Comparison of ENCODE assay signal across 8 mouse cellular contexts in genomic region chr10:80700732-80701131, GRCm38 (mm10). TPM values are rescaled to one million over a fixed set of nuclear protein-coding genes. Genes with fewer than 3 reads are reported as not detected.
DNase-seq lines count a peak whose midpoint lies in the region; ATAC-seq and TF ChIP-seq lines count a peak whose summit lies in the region.

No protein-coding gene starts in this region.

- no peak overlapping the region for H3K27ac ChIP-seq in heart, postnatal 0 days (ENCODE audit: low read depth)
- no peak overlapping the region for H3K27ac ChIP-seq in hindbrain, embryonic 15.5 days (replicated peaks)
- H3K27ac ChIP-seq in midbrain, postnatal 0 days (ENCODE audit: low read depth, low read length), result no peak overlapping the region

- 0 out of 2 replicates have a peak overlapping the region, but pooled peaks have one; percentile 43 for H3K9ac ChIP-seq in heart, postnatal 0 days (replicated peaks; ENCODE audit: low read depth, low read length)
- no peak overlapping the region; the same call in 1 of the 2 replicates for H3K9ac ChIP-seq in hindbrain, embryonic 15.5 days
- no peak overlapping the region for H3K9ac ChIP-seq in midbrain, postnatal 0 days (replicated peaks; ENCODE audit: low read length, poor library complexity, severe bottlenecking)

- no peak for TF ChIP-seq EP300 in heart, postnatal 0 days (IDR thresholded peaks at IDR 0.05; ENCODE audit: low read depth)

- no peaks in the 10 kb centered on the region for H3K27me3 ChIP-seq in heart, postnatal 0 days (ENCODE audit: control insufficient read depth, insufficient read depth, low read length)
- no peaks in the 10 kb centered on the region for H3K27me3 ChIP-seq in hindbrain, embryonic 15.5 days
- H3K27me3 ChIP-seq in midbrain, postnatal 0 days (ENCODE audit: insufficient read depth, low read length), result no peaks in the 10 kb centered on the region

- H3K4me3 ChIP-seq in heart, postnatal 0 days (ENCODE audit: low read depth, low read length), result peak overlapping the region; percentile 56
- H3K4me3 ChIP-seq in hindbrain, embryonic 15.5 days, result peak overlapping the region; percentile 65
- peak overlapping the region; percentile 50 for H3K4me3 ChIP-seq in midbrain, postnatal 0 days (ENCODE audit: low read depth, low read length)

- 0 out of 2 replicates have a peak, but pooled peaks cover 5% of the 10 kb centered on the region for H3K36me3 ChIP-seq in heart, postnatal 0 days (replicated peaks; ENCODE audit: control insufficient read depth, insufficient read depth, low read length)
- H3K36me3 ChIP-seq in hindbrain, embryonic 15.5 days, result no peaks in the 10 kb centered on the region
- peaks cover 5% of the 10 kb centered on the region; the same call in 1 of the 2 replicates for H3K36me3 ChIP-seq in midbrain, postnatal 0 days (ENCODE audit: insufficient read depth, low read length)

- intact Hi-C loops in gastrocnemius, postnatal 36 days (cut with DNase I), result loop anchor here (10.0 kb wide), 1 partner anchor 266 kb away; the partner anchor contains the start of gene Tcf3

- WGBS in heart, postnatal 0 days, result 37% methylated on average over 4 of the region's 4 CpGs
- WGBS in hindbrain, embryonic 15.5 days, result 47% methylated on average over 4 of the region's 4 CpGs
- 46% methylated on average over 4 of the region's 4 CpGs for WGBS in midbrain, postnatal 0 days

- peaks cover 12% of the 10 kb centered on the region; the same call in 1 of the 2 replicates for H3K4me1 ChIP-seq in heart, postnatal 0 days (ENCODE audit: control insufficient read depth, insufficient read depth)
- peaks cover 48% of the 10 kb centered on the region for H3K4me1 ChIP-seq in hindbrain, embryonic 15.5 days (replicated peaks)
- peaks cover 14% of the 10 kb centered on the region for H3K4me1 ChIP-seq in midbrain, postnatal 0 days (ENCODE audit: insufficient read depth, low read length)

- H3K4me2 ChIP-seq in heart, postnatal 0 days (ENCODE audit: low read depth, low read length), result peak overlapping the region; percentile 62
- peak overlapping the region; percentile 88 for H3K4me2 ChIP-seq in hindbrain, embryonic 15.5 days
- peak overlapping the region; percentile 55 for H3K4me2 ChIP-seq in midbrain, postnatal 0 days (ENCODE audit: low read depth, low read length, poor library complexity, severe bottlenecking)

- no peak for TF ChIP-seq CTCF in heart, postnatal 0 days (IDR thresholded peaks at IDR 0.05; ENCODE audit: low read depth)
- TF ChIP-seq CTCF in midbrain, postnatal 0 days (IDR thresholded peaks at IDR 0.05), result 0 out of 2 replicates have a peak, but pooled peaks have one; percentile 0

- no peaks in the 10 kb centered on the region for H3K9me3 ChIP-seq in heart, postnatal 0 days (replicated peaks; ENCODE audit: control insufficient read depth, low read length)
- H3K9me3 ChIP-seq in hindbrain, embryonic 15.5 days, result no peaks in the 10 kb centered on the region
- no peaks in the 10 kb centered on the region for H3K9me3 ChIP-seq in midbrain, postnatal 0 days (ENCODE audit: low read length)

- no peak for ATAC-seq in heart, postnatal 0 days (ENCODE audit: insufficient read depth, low read depth)
- no peak for ATAC-seq in hindbrain, embryonic 15.5 days (ENCODE audit: low FRiP score, low read depth)
- no peak for ATAC-seq in midbrain, postnatal 0 days (ENCODE audit: low FRiP score)

- no peak for DNase-seq in heart, postnatal 0 days (ENCODE audit: low spot score)
- no peak for DNase-seq in heart, adult 11 months
- DNase-seq in MN1 (ENCODE audit: low spot score), result peak; percentile 14
- DNase-seq in midbrain, postnatal 0 days (ENCODE audit: low spot score), result no peak
- DNase-seq in gastrocnemius, postnatal 36 days, result no peak
- DNase-seq in adrenal gland, postnatal 10 days, result no peak
- DNase-seq in cerebellum, adult 11-12 months, result no peak

RNA-seq across cellular contexts. Expression of gene Mob3a, which starts 1.0 kb away (rescaled TPM):
- 15.0 and 15.6 TPM in 2 replicates for total RNA-seq in heart, postnatal 0 days (2014; rRNA removed; ENCODE audit: low replicate concordance)
- 10.8 and 11.5 TPM in 2 replicates for polyA plus RNA-seq in heart, postnatal 0 days (2015; fragmentation: Nextera tagmentation; extraction: Ambion mirVana)
- 57.5 and 60.2 TPM in 2 replicates for polyA plus RNA-seq in hindbrain, embryonic 15.5 days (2015; fragmentation: Nextera tagmentation; extraction: Ambion mirVana)
- total RNA-seq in midbrain, postnatal 0 days (2014; rRNA removed), result 66.6 and 75.1 TPM in 2 replicates
- 44.9 and 48.5 TPM in 2 replicates for polyA plus RNA-seq in midbrain, postnatal 0 days (2015; fragmentation: Nextera tagmentation; extraction: Ambion mirVana)
- total RNA-seq in gastrocnemius, postnatal 36 days (2021), result 1 to 10 TPM; 3.4 to 3.6 TPM
- total RNA-seq in adrenal gland, postnatal 10 days (2021), result 10 to 100 TPM; 17.7 to 20.1 TPM

RNA-seq across cellular contexts. Expression of gene Izumo4, which starts 1.3 kb away (rescaled TPM):
- total RNA-seq in heart, postnatal 0 days (2014; rRNA removed; ENCODE audit: low replicate concordance), result 6.6 and 6.9 TPM in 2 replicates
- 3.6 and 7.3 TPM in 2 replicates for polyA plus RNA-seq in heart, postnatal 0 days (2015; fragmentation: Nextera tagmentation; extraction: Ambion mirVana)
- 39.2 and 46.1 TPM in 2 replicates for polyA plus RNA-seq in hindbrain, embryonic 15.5 days (2015; fragmentation: Nextera tagmentation; extraction: Ambion mirVana)
- 26.3 and 48.0 TPM in 2 replicates for total RNA-seq in midbrain, postnatal 0 days (2014; rRNA removed)
- polyA plus RNA-seq in midbrain, postnatal 0 days (2015; fragmentation: Nextera tagmentation; extraction: Ambion mirVana), result 44.0 and 47.4 TPM in 2 replicates
- 1 to 10 TPM; 1.2 to 2.7 TPM for total RNA-seq in gastrocnemius, postnatal 36 days (2021)
- total RNA-seq in adrenal gland, postnatal 10 days (2021), result 10 to 100 TPM in 1 of 2 experiments, 1 to 10 TPM in 1; 6.9 to 13.1 TPM

RNA-seq across cellular contexts. Expression of gene Mknk2, which starts 22.8 kb away (rescaled TPM):
- 150 and 174 TPM in 2 replicates for total RNA-seq in heart, postnatal 0 days (2014; rRNA removed; ENCODE audit: low replicate concordance)
- 76.9 and 78.3 TPM in 2 replicates for polyA plus RNA-seq in heart, postnatal 0 days (2015; fragmentation: Nextera tagmentation; extraction: Ambion mirVana)
- 56.7 and 61.0 TPM in 2 replicates for polyA plus RNA-seq in hindbrain, embryonic 15.5 days (2015; fragmentation: Nextera tagmentation; extraction: Ambion mirVana)
- total RNA-seq in midbrain, postnatal 0 days (2014; rRNA removed), result 74.6 and 74.7 TPM in 2 replicates
- polyA plus RNA-seq in midbrain, postnatal 0 days (2015; fragmentation: Nextera tagmentation; extraction: Ambion mirVana), result 35.3 and 36.0 TPM in 2 replicates
- total RNA-seq in gastrocnemius, postnatal 36 days (2021), result 100 to 1,000 TPM; 216 to 227 TPM
- total RNA-seq in adrenal gland, postnatal 10 days (2021), result 100 to 1,000 TPM; 249 to 298 TPM

RNA-seq across cellular contexts. Expression of gene Ap3d1, which starts 41.3 kb away (rescaled TPM):
- 72.7 and 77.9 TPM in 2 replicates for total RNA-seq in heart, postnatal 0 days (2014; rRNA removed; ENCODE audit: low replicate concordance)
- 31.6 and 34.3 TPM in 2 replicates for polyA plus RNA-seq in heart, postnatal 0 days (2015; fragmentation: Nextera tagmentation; extraction: Ambion mirVana)
- 109 and 120 TPM in 2 replicates for polyA plus RNA-seq in hindbrain, embryonic 15.5 days (2015; fragmentation: Nextera tagmentation; extraction: Ambion mirVana)
- total RNA-seq in midbrain, postnatal 0 days (2014; rRNA removed), result 182 and 183 TPM in 2 replicates
- polyA plus RNA-seq in midbrain, postnatal 0 days (2015; fragmentation: Nextera tagmentation; extraction: Ambion mirVana), result 95.4 and 105 TPM in 2 replicates
- total RNA-seq in gastrocnemius, postnatal 36 days (2021), result 10 to 100 TPM; 23.8 to 25.6 TPM
- total RNA-seq in adrenal gland, postnatal 10 days (2021), result 10 to 100 TPM; 64.7 to 82.6 TPM

RNA-seq across cellular contexts. Expression of gene Btbd2, which starts 43.9 kb away (rescaled TPM):
- 92.2 and 108 TPM in 2 replicates for total RNA-seq in heart, postnatal 0 days (2014; rRNA removed; ENCODE audit: low replicate concordance)
- polyA plus RNA-seq in heart, postnatal 0 days (2015; fragmentation: Nextera tagmentation; extraction: Ambion mirVana), result 36.7 and 40.6 TPM in 2 replicates
- polyA plus RNA-seq in hindbrain, embryonic 15.5 days (2015; fragmentation: Nextera tagmentation; extraction: Ambion mirVana), result 83.6 and 93.2 TPM in 2 replicates
- 168 and 215 TPM in 2 replicates for total RNA-seq in midbrain, postnatal 0 days (2014; rRNA removed)
- polyA plus RNA-seq in midbrain, postnatal 0 days (2015; fragmentation: Nextera tagmentation; extraction: Ambion mirVana), result 71.6 and 80.4 TPM in 2 replicates
- total RNA-seq in gastrocnemius, postnatal 36 days (2021), result 10 to 100 TPM; 32.1 to 33.5 TPM
- total RNA-seq in adrenal gland, postnatal 10 days (2021), result 10 to 100 TPM; 50.4 to 65.3 TPM
